Mouse (Mus musculus) midbrain, embryonic 11.5 days (tissue): ENCODE data around the gene Nop9. TPM values are rescaled to one million over a fixed set of nuclear protein-coding genes. Genes with fewer than 3 reads are reported as not detected.

Source experiments
- ATAC-seq: fragments of 200-750 bp; cut with Nextera tagmentation; 2 replicates; pipeline ENCODE4 v1.8.0; 2017; ENCODE audit warnings: moderate TSS enrichment, moderate library complexity; ENCODE audit not compliant: low FRiP score
- DNase-seq: peaks from one replicate; pipeline ENCODE4 v3.0.0; 2015; ENCODE audit warnings: low spot score; ENCODE audit errors: missing footprints
- H3K27ac ChIP-seq: fragments of 300-500 bp; sonication (generic); 2 replicates; pipeline ENCODE4 v1.5.1; 2014; ENCODE audit warnings: low read depth, low read length
- H3K27me3 ChIP-seq: fragments of 300-500 bp; sonication (generic); 2 replicates; pipeline ENCODE4 v1.6.1; 2014; ENCODE audit warnings: mild to moderate bottlenecking, low read length, moderate library complexity, mixed read lengths; ENCODE audit not compliant: control insufficient read depth, insufficient read depth
- H3K36me3 ChIP-seq: fragments of 300-500 bp; sonication (generic); 2 replicates; pipeline ENCODE4 v1.6.1; 2014; ENCODE audit warnings: mild to moderate bottlenecking, low read length, moderate library complexity, mixed read lengths; ENCODE audit not compliant: control insufficient read depth, insufficient read depth
- H3K4me1 ChIP-seq: fragments of 300-500 bp; sonication (generic); 2 replicates; pipeline ENCODE4 v1.6.1; 2014; ENCODE audit warnings: low read length; ENCODE audit not compliant: control insufficient read depth, insufficient read depth
- H3K4me2 ChIP-seq: fragments of 300-500 bp; sonication (generic); 2 replicates; pipeline ENCODE4 v1.6.1; 2014; ENCODE audit warnings: mild to moderate bottlenecking, moderate library complexity
- H3K4me3 ChIP-seq: fragments of 300-500 bp; sonication (generic); 2 replicates; pipeline ENCODE4 v1.5.1; 2014; ENCODE audit warnings: low read depth, low read length
- H3K9ac ChIP-seq: fragments of 300-500 bp; sonication (generic); 2 replicates; pipeline ENCODE4 v1.6.1; 2014; ENCODE audit warnings: low read length
- H3K9me3 ChIP-seq: fragments of 300-500 bp; sonication (generic); 2 replicates; pipeline ENCODE4 v1.6.1; 2016; ENCODE audit warnings: low read length; ENCODE audit not compliant: control insufficient read depth
- WGBS: fragments of 180-500 bp; shearing (Covaris S2); extraction: QIAGEN DNeasy Blood & Tissue Kit; methylation state at CpG from one replicate; pipeline ENCODE4 v1.1.7; 2014; 5-methylcytosine and 5-hydroxymethylcytosine counted together
- polyA plus RNA-seq: library from polyadenylated mRNA; unstranded; fragments of >200 nt; fragmentation: Nextera tagmentation; extraction: Ambion mirVana; gene quantifications from 2 replicates; pipeline ENCODE4 v1.2.1, GENCODE M21; 2014

Gene Nop9
- polyA plus RNA-seq, 1 experiment from 2014 or later, result 46.2 TPM

DNA sequence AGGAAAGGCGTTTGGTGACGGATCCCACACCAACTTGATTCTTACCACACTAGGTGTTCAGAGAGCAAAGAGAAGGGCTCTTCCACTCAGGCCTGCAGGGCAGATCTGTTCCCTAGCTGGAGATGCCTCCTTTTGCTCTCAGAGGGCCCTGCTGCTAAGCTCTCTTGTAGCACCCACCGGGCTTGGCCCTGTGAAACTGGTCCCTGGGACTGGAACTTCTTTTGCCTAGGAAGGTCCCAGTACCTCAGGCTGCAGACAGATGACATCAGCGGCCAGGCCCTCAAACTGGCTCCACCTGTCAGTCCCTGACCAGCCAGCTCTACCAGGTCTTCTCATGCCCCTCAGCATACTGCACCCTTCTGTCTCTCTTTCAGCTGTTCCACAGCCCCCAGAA is 31.8 kb upstream of the Nop9 start, which contains the start of gene Tgm1:
Gene Tgm1 (minus strand): TSS at position 198 of the 394 bp plus-strand sequence.
- WGBS, result 15% methylated on average over 4 of the region's 4 CpGs
- no peaks in the 10 kb centered on the region for H3K9me3 ChIP-seq
- no peaks in the 10 kb centered on the region for H3K36me3 ChIP-seq
- no peak within 1 kb of the TSS for H3K9ac ChIP-seq
- no peaks in the 10 kb centered on the region; the same call in 1 of the 2 replicates for H3K27me3 ChIP-seq
- no peak within 1 kb of the TSS for H3K27ac ChIP-seq
- ATAC-seq (no peak), DNase-seq (no peak)
- H3K4me3 ChIP-seq, result no peak within 1 kb of the TSS
- peak within 1 kb of the TSS; percentile 8; the same call in 1 of the 2 replicates for H3K4me2 ChIP-seq
- H3K4me1 ChIP-seq, result no peaks in the 10 kb centered on the region

DNA sequence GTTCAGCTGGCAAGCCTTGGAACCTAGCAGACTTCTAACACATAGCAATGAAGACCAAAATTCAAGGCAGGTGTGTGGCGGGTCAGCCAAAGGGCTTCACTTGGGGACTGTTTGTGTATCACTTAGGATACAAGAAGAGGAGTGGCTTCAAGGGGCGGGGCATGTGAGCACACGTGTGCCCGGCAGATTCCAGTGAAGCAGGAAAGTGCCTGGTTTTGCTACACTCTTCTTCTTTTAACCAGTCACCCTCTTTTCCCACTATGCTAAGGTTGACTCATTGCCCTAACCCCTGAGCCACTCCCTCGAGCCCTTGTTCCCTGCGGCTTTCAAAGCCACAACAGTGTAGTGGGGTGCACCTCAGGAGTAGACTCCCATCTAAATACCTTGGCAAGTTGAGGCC is 30.6 kb upstream of the Nop9 start:
- Histone ChIP-seq H3K36me3 (no peaks in the 10 kb centered on the region), H3K4me2 (no peak overlapping the region), H3K27me3 (no peaks in the 10 kb centered on the region; the same call in 1 of the 2 replicates), H3K4me3 (no peak overlapping the region), H3K27ac (no peak overlapping the region), H3K4me1 (no peaks in the 10 kb centered on the region), H3K9ac (no peak overlapping the region), H3K9me3 (no peaks in the 10 kb centered on the region)
- ATAC-seq (no peak), DNase-seq (no peak)
- WGBS, result 54% methylated on average over 6 of the region's 6 CpGs

DNA sequence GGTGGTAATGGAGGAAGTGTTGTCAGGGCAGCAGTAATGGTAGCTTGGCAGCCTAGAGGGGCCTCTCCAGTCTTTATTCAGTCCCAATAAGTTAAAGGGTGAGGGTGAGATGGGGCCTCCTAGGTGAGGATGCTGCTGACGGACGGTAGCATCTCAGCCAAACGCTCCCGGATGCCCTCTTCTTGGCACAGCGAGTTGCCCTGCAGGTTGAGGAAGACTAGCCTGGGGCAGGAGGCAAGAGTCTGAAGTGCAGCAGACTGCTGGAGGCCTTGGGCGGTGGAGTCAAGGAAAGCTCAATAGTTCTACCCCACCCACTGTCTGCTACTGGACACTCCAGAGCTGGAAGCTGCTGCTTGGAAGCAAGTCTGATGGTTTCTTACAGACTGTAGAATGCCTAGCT is 29.2 kb upstream of the Nop9 start:
- H3K27ac ChIP-seq, result no peak overlapping the region
- WGBS, result 98% methylated on average over 6 of the region's 6 CpGs
- no peaks in the 10 kb centered on the region; the same call in 1 of the 2 replicates for H3K27me3 ChIP-seq

DNA sequence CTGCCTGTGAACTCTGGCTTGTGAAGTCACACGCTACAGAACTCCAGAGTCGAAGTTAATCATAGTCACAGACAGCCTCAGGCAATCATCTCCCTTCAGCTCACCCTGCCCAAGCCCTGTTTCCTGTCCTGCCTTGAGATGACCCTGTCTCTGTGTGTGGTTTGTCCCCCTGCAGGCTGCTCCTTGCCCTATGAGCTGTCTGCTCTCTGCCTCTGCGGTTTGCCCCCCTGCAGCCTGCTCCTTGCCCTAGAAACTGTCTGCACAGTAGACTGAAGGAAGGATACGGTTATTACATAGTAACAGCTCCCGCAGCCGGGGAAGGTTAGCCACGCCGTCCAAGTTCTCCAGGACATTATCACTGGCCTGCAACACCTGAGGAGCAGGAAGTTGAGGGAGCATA is 28.6 kb upstream of the Nop9 start:
- Histone ChIP-seq H3K4me3 (no peak overlapping the region), H3K27ac (no peak overlapping the region), H3K27me3 (no peaks in the 10 kb centered on the region; the same call in 1 of the 2 replicates), H3K9me3 (no peaks in the 10 kb centered on the region), H3K36me3 (no peaks in the 10 kb centered on the region), H3K4me1 (0 out of 2 replicates have a peak, but pooled peaks cover 3% of the 10 kb centered on the region), H3K4me2 (no peak overlapping the region), H3K9ac (no peak overlapping the region)
- no peak for DNase-seq
- 82% methylated on average over 8 of the region's 8 CpGs for WGBS
- ATAC-seq, result no peak

More for the DNA sequence above, 29.2 kb upstream of the Nop9 start:
- no peaks in the 10 kb centered on the region for H3K9me3 ChIP-seq
- no peak for ATAC-seq
- H3K4me2 ChIP-seq, result no peak overlapping the region
- 0 out of 2 replicates have a peak, but pooled peaks cover 1% of the 10 kb centered on the region for H3K4me1 ChIP-seq
- H3K4me3 ChIP-seq, result no peak overlapping the region
- no peaks in the 10 kb centered on the region for H3K36me3 ChIP-seq
- no peak for DNase-seq
- H3K9ac ChIP-seq, result no peak overlapping the region

DNA sequence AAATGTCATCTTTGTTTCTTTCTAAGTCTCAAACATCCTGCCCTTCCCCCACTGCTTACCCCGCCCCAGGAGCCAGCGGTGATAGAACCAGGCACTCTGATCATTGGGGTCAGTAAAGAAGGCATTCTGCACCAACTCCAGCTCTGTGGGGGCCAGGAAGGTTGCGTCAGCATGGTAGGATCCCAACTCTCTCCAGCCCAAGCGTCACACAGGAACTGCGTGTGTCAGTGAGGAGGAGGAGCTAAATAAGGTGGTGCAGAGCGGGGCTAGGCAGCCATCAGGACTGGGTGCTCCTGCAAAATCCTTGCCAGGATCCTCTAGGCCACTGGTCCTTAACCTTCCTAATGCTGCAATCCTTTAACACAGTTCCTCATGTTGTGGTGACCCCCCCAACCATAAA is 25.8 kb upstream of the Nop9 start:
- Histone ChIP-seq H3K27ac (no peak overlapping the region), H3K36me3 (no peaks in the 10 kb centered on the region), H3K4me2 (no peak overlapping the region), H3K9me3 (no peaks in the 10 kb centered on the region), H3K4me1 (0 out of 2 replicates have a peak, but pooled peaks cover 3% of the 10 kb centered on the region), H3K27me3 (no peaks in the 10 kb centered on the region), H3K4me3 (no peak overlapping the region), H3K9ac (no peak overlapping the region)
- DNase-seq (no peak), ATAC-seq (no peak)
- WGBS, result 86% methylated on average over 6 of the region's 6 CpGs

DNA sequence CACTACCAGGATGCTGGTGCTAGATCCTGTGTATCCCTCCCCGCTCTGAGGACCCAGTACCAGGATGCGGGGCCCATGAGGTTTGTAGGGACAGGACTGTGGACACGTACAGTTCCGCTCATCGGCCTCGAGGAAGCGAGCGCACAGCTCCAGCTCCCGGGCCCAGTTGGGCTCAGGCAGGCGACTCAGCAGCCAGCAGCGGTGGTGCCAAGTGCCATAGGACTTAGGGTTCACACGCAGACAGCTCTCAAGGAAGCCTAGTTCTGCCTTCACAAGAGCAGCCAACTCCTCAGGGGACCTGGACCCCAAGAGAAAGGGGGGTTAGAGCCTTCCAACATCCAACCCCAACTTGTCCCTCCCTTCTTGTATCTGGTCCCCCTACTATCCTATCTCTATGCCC is 24.8 kb upstream of the Nop9 start:
- no peaks in the 10 kb centered on the region for H3K9me3 ChIP-seq
- no peak overlapping the region for H3K27ac ChIP-seq
- H3K4me2 ChIP-seq, result no peak overlapping the region
- 93% methylated on average over 12 of the region's 12 CpGs for WGBS
- 0 out of 2 replicates have a peak, but pooled peaks cover 3% of the 10 kb centered on the region for H3K4me1 ChIP-seq
- H3K27me3 ChIP-seq, result no peaks in the 10 kb centered on the region
- H3K9ac ChIP-seq, result no peak overlapping the region
- no peaks in the 10 kb centered on the region for H3K36me3 ChIP-seq
- no peak for DNase-seq
- ATAC-seq, result no peak
- no peak overlapping the region for H3K4me3 ChIP-seq

DNA sequence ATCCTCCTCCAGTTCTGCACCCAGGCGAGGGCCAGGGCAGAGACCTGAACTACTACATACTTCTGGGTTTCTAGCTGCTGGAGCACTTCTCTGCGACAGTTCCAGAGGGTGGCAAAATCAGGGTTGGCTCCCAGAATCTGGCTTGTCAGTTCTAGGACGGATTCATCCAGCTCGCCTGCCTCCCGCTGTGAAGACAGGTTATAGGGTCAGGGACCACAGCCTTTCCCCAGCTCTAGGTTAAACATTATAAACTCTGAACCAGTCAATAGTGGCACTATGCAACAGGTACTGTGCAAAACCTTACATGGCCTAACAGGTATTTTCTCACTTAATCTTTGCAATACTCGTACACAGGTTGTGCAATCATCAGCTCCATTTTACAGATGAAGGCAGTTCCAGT is 24.4 kb upstream of the Nop9 start:
- no peak overlapping the region for H3K9ac ChIP-seq
- ATAC-seq (no peak), DNase-seq (no peak)
- H3K9me3 ChIP-seq, result no peaks in the 10 kb centered on the region
- H3K4me2 ChIP-seq, result peak overlapping the region; percentile 52
- no peaks in the 10 kb centered on the region for H3K36me3 ChIP-seq
- no peaks in the 10 kb centered on the region for H3K27me3 ChIP-seq
- 80% methylated on average over 6 of the region's 6 CpGs for WGBS
- no peak overlapping the region for H3K27ac ChIP-seq
- 0 out of 2 replicates have a peak, but pooled peaks cover 3% of the 10 kb centered on the region for H3K4me1 ChIP-seq
- H3K4me3 ChIP-seq, result no peak overlapping the region

DNA sequence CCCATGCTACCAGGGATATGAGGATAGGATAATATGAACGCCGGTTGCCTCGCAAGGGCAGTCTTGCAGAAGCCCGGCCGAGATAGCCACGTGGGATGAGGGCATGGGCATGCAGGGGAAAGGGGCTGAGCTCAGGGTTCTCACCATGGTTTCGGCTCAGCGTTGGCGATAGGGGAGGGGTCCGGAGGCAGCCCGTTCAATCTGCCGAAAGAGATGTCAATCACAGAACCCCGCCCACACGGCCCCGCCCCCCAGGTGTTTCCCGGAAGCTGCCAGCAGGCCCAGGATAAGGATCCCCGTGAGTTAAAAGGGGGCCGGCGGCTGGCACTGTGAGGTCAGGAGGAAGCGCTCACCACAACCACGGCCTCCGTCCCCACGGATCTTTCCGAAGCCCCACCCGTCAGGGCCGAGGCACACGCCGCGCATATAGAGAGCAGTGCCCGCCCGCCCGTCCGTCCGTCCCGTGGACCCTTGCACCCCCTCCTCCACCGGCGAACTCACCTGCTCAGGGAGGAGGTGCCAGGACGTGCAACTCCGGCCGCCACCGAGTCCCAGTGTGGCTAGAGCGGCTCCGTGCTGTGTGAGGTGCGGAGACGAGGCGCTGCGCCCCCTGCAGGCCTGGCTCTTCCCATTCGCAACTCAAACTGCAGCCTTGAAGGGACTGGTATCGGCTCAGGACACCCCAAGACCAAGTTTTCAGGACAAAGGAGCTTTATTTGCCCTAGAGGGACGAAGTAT is 23.6 kb upstream of the Nop9 start, which contains the start of gene Rabggta:
Gene Rabggta (minus strand): TSS at position 564 of the 738 bp plus-strand sequence.
- H3K9me3 ChIP-seq, result no peaks in the 10 kb centered on the region
- H3K27ac ChIP-seq, result peak within 1 kb of the TSS; percentile 5; the same call in 1 of the 2 replicates
- under 1% methylated on average over 50 of the region's 50 CpGs for WGBS

DNA sequence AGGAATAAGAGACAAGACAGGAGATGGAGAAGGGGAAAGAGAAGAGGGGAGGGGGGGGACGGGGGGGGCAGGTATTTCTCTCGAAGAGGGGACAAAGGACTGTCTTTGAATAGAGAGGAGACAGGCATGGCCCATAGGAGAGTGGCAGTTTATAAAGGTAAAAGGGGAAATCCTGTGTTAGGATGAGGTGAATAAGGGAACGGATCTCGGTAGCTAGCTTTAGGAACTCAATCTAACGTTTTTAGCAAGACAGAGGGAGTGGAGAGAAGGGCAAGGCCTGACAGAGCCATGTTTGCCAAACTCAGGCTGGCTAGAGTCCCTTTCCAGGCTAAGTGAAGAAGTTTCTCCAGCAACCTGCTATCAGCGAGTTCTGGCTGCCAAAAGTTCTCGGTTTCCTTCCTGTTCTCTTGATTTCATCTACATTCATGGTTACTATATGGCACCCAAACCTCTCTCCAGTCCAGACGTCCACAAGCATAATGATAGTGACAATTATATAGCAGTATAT is 23.0 kb upstream of the Nop9 start:
- peak; percentile 45 for ATAC-seq
- WGBS, result 42% methylated on average over 8 of the region's 8 CpGs
- peak overlapping the region; percentile 57; the same call in 1 of the 2 replicates for H3K4me3 ChIP-seq
- H3K36me3 ChIP-seq, result no peaks in the 10 kb centered on the region
- H3K4me1 ChIP-seq, result 0 out of 2 replicates have a peak, but pooled peaks cover 3% of the 10 kb centered on the region
- peak overlapping the region; percentile 66 for H3K9ac ChIP-seq
- H3K9me3 ChIP-seq, result no peaks in the 10 kb centered on the region
- DNase-seq, result peak; percentile 93
- no peak overlapping the region; the same call in 1 of the 2 replicates for H3K27ac ChIP-seq
- H3K27me3 ChIP-seq, result no peaks in the 10 kb centered on the region
- peak overlapping the region; percentile 52; the same call in 1 of the 2 replicates for H3K4me2 ChIP-seq

More for the DNA sequence above, 23.6 kb upstream of the Nop9 start, which contains the start of gene Rabggta:
- peak within 1 kb of the TSS; percentile 52 for H3K4me2 ChIP-seq
- ATAC-seq, result peak; percentile 94
- peak; percentile 98 for DNase-seq
- peak within 1 kb of the TSS; percentile 57 for H3K4me3 ChIP-seq
- H3K4me1 ChIP-seq, result 0 out of 2 replicates have a peak, but pooled peaks cover 3% of the 10 kb centered on the region
- no peaks in the 10 kb centered on the region for H3K27me3 ChIP-seq
- H3K9ac ChIP-seq, result peak within 1 kb of the TSS; percentile 66
- H3K36me3 ChIP-seq, result no peaks in the 10 kb centered on the region
